Mouse (Mus musculus): ENCODE results near the gene Pard3.

DNA sequence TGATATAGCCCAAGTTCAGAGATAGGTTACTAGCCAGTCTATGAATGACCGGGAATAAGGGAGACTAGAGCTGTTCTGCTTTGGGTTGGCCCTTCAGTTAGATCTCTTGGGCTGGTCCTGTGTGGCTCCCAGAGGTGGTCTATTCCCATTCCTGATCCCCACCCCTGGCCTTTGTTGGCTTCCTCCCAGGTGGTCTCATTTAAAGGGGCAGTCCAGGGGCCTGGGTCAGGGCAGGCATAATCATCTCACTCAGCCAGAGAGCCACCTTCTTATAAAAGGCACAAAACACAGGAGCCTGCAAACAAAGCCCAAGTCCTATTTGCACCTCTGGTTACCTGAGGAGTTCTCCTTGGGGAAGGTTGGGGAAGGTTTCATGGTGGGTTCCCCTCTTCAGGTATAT, 447.6 kb downstream of the Pard3 start:
- TF ChIP-seq CTCF (IDR thresholded peaks at IDR 0.05; ENCODE audit: borderline replicate concordance, insufficient read depth, low read depth, low read length) (no peak), POLR2A (IDR thresholded peaks at IDR 0.05; ENCODE audit: borderline replicate concordance, insufficient read depth, low read length) (no peak)

Data from cerebellum, adult 2 months (tissue).